Mouse (Mus musculus) embryonic fibroblast, embryonic 13.5 days (primary cell): Measurements from ENCODE around the gene Sept5. TPM values are rescaled to one million over a fixed set of nuclear protein-coding genes. Genes with fewer than 3 reads are reported as not detected.
A peak's percentile ranks its signal among the peaks of the same experiment; 100 is the strongest.

ENCODE experiments used
- H3K27ac ChIP-seq: 2 replicates; pipeline ENCODE4 v1.5.1; 2012; ENCODE audit warnings: low read length, control low read depth, inconsistent platforms; ENCODE audit not compliant: insufficient read depth
- H3K4me1 ChIP-seq: 2 replicates; pipeline ENCODE4 v1.6.1; 2011; ENCODE audit warnings: low read length; ENCODE audit not compliant: control insufficient read depth, insufficient read depth
- H3K4me3 ChIP-seq: 2 replicates; pipeline ENCODE4 v1.5.1; 2011; ENCODE audit warnings: mild to moderate bottlenecking, control low read depth, low read length; ENCODE audit not compliant: insufficient read depth
- CTCF ChIP-seq: IDR thresholded peaks from 2 replicates; pipeline ENCODE4 v1.5.1; 2011; ENCODE audit warnings: mild to moderate bottlenecking, control low read depth, low read length, moderate library complexity, borderline replicate concordance; ENCODE audit not compliant: insufficient read depth
- POLR2A ChIP-seq: IDR thresholded peaks from 2 replicates; pipeline ENCODE4 v1.6.1; 2011; ENCODE audit warnings: low read depth, mild to moderate bottlenecking, control low read depth, low read length, moderate library complexity
- polyA plus RNA-seq: library from polyadenylated mRNA; stranded (reverse); fragments of >200 nt; gene quantifications from 2 replicates; pipeline ENCODE4 v1.2.4, GENCODE M21; 2011; ENCODE audit warnings: low read depth; ENCODE audit not compliant: missing spikeins, insufficient read length

Gene Sept5
- polyA plus RNA-seq, 1 experiment = 82.3 TPM

GRCm38 (mm10) chr16:18636401-18636800 lies 6.6 kb upstream of the Sept5 start:
- no peak for TF ChIP-seq CTCF
- TF ChIP-seq POLR2A = no peak
- H3K4me3 ChIP-seq = no peak overlapping the region
- H3K4me1 ChIP-seq = no peaks in the 10 kb centered on the region
- no peak overlapping the region for H3K27ac ChIP-seq

- no peaks in the 10 kb centered on the region for H3K4me1 ChIP-seq
- H3K27ac ChIP-seq = no peak overlapping the region
- TF ChIP-seq POLR2A = no peak
- no peak for TF ChIP-seq CTCF
- H3K4me3 ChIP-seq = no peak overlapping the region
Observed at GRCm38 (mm10) chr16:18633333-18633732, 3.6 kb upstream of the Sept5 start.

GRCm38 (mm10) chr16:18632816-18633215 lies 3.1 kb upstream of the Sept5 start:
- H3K27ac ChIP-seq = no peak overlapping the region

GRCm38 (mm10) chr16:18632059-18632458 lies 2.3 kb upstream of the Sept5 start:
- Histone ChIP-seq H3K4me3 (no peak overlapping the region), H3K27ac (no peak overlapping the region), H3K4me1 (no peaks in the 10 kb centered on the region)
- peak; percentile 24; the same call in 1 of the 2 replicates for TF ChIP-seq CTCF
- TF ChIP-seq POLR2A = no peak

More at GRCm38 (mm10) chr16:18632816-18633215, 3.1 kb upstream of the Sept5 start:
- TF ChIP-seq POLR2A (no peak), CTCF (no peak)
- no peaks in the 10 kb centered on the region for H3K4me1 ChIP-seq
- no peak overlapping the region for H3K4me3 ChIP-seq

DNA sequence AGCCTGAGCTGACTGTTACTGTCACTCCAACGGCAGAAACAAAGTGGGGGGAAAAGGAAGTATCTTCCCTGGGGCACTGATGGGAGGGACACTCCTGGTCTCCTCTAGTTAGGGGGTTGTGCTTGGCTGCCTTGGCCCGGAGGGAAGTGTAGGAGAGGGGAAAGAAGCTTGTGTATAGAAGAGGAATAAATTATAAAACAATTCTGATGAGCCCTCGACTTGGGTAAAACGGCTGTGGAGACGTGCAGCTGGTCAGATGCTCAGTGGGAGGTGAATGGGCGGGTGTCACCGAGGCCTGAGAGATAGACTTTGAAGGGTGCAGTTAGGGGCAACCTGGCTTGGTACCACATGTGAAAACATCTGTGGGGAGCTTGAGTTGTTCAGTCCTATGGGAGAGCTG lies 1.4 kb upstream of the Sept5 start:
- Histone ChIP-seq H3K27ac (no peak overlapping the region), H3K4me3 (no peak overlapping the region), H3K4me1 (no peaks in the 10 kb centered on the region)
- no peak for TF ChIP-seq CTCF
- no peak for TF ChIP-seq POLR2A

DNA sequence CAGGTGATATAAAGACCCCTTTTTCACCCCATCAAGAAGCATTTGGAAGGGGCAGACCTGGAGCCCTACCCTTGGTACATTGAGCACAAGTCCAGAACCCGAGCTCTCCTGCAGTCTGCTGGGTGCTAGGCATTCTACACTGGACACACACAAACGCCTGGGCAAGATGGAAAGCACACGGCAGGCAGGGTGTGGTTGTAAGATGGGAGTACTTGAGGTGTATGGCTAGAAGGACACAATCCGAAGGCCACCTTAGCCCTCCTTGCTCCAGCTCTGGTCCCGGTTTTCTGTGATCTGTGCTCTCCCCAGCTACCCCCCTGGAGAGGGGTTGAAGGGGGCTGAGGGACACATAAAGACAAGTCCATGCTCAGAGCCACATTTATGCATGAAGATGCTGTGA lies 537 bp upstream of the Sept5 start:
- TF ChIP-seq POLR2A (no peak), CTCF (no peak)
- H3K4me3 ChIP-seq = peak overlapping the region; percentile 33
- no peak overlapping the region for H3K27ac ChIP-seq
- 0 out of 2 replicates have a peak, but pooled peaks cover 4% of the 10 kb centered on the region for H3K4me1 ChIP-seq

- Histone ChIP-seq H3K4me3 (peak overlapping the region; percentile 74), H3K4me1 (0 out of 2 replicates have a peak, but pooled peaks cover 4% of the 10 kb centered on the region), H3K27ac (peak overlapping the region; percentile 10; the same call in 1 of the 2 replicates)
- no peak for TF ChIP-seq CTCF
- no peak for TF ChIP-seq POLR2A
Observed at GRCm38 (mm10) chr16:18628948-18629340, 810 bp downstream of the Sept5 start.

- peak overlapping the region; percentile 10; the same call in 1 of the 2 replicates for H3K27ac ChIP-seq
- peak overlapping the region; percentile 74 for H3K4me3 ChIP-seq
- TF ChIP-seq CTCF (no peak), POLR2A (peak; percentile 62; the same call in 1 of the 2 replicates)
- H3K4me1 ChIP-seq = 0 out of 2 replicates have a peak, but pooled peaks cover 4% of the 10 kb centered on the region
Observed at GRCm38 (mm10) chr16:18628206-18628947, 1.4 kb downstream of the Sept5 start.

- H3K4me1 ChIP-seq = 0 out of 2 replicates have a peak, but pooled peaks cover 4% of the 10 kb centered on the region
- no peak overlapping the region for H3K4me3 ChIP-seq
- no peak for TF ChIP-seq CTCF
- TF ChIP-seq POLR2A = no peak
- no peak overlapping the region for H3K27ac ChIP-seq
Observed at GRCm38 (mm10) chr16:18627163-18627562, 2.6 kb downstream of the Sept5 start.

GRCm38 (mm10) chr16:18626376-18626878 lies 3.3 kb downstream of the Sept5 start, which contains the start of gene Gm49601:
Gene Gm49601, minus strand, starts transcription at chr16:18626427.
- no peak within 1 kb of the TSS; the same call in 1 of the 2 replicates for H3K27ac ChIP-seq
- peak within 1 kb of the TSS; percentile 17 for H3K4me3 ChIP-seq
- 0 out of 2 replicates have a peak, but pooled peaks cover 4% of the 10 kb centered on the region for H3K4me1 ChIP-seq
- TF ChIP-seq CTCF (peak; percentile 78), POLR2A (no peak)
